Mouse (Mus musculus): ENCODE measurements around the gene Kank4.

GRCm38 (mm10) chr4:98743906-98744210, 73.5 kb downstream of the Kank4 start:
- no peak for TF ChIP-seq CTCF (IDR thresholded peaks at IDR 0.05; ENCODE audit: borderline replicate concordance, insufficient read depth, low read length)
- TF ChIP-seq POLR2A (IDR thresholded peaks at IDR 0.05; ENCODE audit: low read depth, low read length) = no peak
